Mouse (Mus musculus) frontal cortex, adult (tissue): ENCODE measurements at regions not wholly inside any gene's neighbourhood (a gene's known extent, or its start where the extent isn't known, plus 50 kb on each side); places are given as distances from the start of the nearest gene placed in this dataset.
A peak's percentile ranks its signal among the peaks of the same experiment; 100 is the strongest.

Source experiments
- ATAC-seq: cut with Nextera tagmentation; 2 replicates; pipeline ENCODE4 v1.9.2; 2017; ENCODE audit warnings: mild to moderate bottlenecking, moderate library complexity, mixed read lengths; ENCODE audit not compliant: low TSS enrichment

DNA sequence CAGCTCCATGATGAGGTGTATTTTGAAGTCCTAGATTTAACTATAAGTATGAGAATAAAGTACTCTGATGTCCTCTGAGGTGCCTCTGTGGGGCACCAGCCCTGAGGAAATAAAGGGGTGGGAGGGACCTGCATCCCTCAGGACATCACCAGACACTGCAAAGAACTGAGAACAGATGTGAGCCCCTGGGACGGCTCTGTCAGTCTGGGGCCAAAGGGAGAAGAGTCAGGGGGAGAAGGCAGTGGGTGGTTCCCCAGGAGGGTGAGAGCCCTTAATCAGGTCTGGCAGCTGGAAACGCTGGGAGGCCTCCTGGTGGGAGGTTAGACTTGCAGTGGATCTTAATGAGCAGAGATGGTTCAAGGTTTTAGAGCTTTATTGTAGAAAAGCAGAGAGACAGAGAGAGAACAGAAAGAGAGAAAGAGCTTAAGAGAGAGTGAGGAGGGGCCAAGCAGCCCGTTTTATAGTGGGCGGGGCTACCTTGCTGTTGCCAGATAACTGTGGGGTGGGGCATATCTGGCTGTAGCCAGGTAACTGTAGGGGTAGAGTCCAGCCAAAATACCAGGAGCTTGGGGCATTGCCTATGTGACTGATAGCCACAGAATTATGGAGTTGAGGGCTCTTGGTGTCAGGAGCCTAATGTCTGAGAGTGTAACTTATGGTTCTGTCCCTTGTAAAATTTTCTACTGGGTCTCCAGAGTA lies 97.3 kb upstream of the Tmtc4 start:
- ATAC-seq = no peak

DNA sequence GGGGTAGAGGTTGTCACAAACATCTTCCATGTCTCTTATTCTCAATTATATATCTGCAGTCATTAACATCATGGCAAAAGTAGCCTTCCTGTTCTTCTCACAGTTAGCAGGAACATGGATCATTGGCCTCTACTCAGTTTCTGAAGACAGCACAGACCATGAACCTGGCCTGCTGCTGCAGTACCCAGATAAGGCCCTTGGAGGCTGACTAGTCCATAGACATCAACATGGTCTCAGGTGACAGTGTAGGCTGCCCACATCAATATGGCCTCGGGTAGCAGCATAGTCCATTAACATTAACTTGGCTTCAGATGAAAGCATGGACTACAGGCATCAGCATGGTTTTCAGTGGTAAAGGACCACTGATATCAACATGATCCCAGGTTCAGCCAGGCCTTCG lies 95.9 kb upstream of the Tmtc4 start:
- ATAC-seq = no peak

DNA sequence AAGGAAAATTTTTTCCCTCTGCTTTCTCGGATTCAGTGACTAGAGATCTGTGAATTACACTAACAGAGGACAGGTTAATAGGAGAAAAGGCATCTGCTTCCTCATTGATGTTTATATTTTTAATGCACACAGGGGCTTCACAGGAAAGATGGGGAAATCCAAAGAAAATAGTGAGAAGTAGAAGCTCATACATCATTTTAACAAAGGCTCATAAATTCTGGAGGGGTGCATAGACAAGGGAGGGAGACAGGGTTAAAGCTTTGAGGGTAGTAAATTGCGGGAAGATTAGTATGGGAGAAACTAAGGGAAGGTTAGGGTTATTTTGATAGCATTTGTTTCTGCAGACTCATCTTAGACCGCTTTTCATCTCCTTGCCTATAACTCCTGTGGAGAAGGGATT lies 95.0 kb upstream of the Tmtc4 start:
- no peak for ATAC-seq

DNA sequence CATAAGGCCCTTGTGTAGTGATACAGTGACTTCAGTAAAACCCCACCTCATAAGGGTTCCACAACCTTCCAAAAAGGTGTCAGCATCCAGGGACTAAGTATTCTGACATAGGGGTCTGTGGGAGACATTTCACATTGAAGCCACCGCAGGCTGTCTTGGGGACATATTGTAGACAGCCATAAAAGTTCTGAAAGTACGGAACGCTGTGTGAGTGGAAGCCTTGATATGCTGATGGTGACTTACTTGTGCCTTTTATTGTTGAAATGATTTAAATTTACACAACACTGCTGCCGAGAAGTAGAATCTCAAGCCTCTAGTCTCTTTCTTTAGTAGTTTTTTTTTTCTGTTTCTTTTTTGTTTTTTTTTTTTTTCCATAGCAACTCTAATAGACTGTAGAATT lies 82.5 kb upstream of the Tmtc4 start:
- ATAC-seq = no peak

DNA sequence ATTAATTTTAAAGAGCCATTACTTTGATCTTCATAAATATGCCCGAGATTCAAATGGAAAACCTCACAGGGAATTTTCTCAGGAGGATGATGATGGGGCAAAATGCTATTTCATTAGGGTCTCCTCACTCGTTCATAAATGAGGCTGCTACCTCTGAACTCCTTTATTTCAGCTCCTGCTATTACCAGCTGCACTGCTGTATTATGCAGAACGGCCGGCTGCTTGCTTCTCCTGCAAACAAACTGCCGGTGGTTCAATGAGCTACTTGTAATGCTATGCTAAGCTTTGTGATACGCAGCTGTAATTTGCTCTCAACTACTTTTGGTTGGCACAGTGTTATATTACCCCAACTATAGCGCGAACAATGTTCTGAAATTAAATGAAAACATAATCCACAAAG lies 81.7 kb upstream of the Tmtc4 start:
- ATAC-seq = no peak

DNA sequence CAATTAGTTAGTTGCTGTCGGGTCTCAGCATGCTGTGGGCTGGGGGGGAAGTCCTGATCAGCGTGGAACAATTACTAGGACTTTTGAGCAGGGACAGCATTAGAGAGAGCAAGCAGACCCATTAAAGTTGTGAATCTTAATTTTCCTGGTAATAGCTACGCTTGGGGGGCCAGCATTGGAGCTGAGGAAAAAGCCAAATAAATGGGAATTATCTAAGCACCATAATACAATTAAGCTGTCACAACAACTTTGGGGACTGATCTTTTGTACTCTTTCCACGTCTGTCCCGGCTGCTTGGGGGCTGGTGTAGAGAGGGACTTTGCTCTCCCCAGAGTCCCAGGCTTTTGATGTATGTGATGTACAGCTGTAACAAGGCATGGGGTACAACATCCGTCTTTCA lies 81.3 kb upstream of the Tmtc4 start:
- no peak for ATAC-seq

DNA sequence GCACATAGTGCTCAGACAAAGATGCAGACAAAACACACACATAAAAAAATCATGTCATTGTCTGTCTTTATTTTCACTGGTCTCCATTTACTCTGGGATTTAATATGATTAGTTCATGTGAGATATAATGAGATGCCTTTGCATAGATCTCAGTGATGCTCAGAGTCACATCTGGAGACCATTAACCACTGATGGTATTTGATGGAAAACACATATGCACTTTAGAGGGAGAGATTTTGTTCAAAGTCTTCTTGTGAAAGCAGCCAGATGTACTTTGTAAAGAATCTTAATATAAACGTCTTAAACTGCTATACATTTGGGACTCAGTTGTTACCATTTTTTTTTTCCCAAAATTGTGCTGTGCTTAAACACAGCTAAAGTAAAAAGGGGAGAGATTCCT lies 79.1 kb upstream of the Tmtc4 start:
- ATAC-seq = no peak

DNA sequence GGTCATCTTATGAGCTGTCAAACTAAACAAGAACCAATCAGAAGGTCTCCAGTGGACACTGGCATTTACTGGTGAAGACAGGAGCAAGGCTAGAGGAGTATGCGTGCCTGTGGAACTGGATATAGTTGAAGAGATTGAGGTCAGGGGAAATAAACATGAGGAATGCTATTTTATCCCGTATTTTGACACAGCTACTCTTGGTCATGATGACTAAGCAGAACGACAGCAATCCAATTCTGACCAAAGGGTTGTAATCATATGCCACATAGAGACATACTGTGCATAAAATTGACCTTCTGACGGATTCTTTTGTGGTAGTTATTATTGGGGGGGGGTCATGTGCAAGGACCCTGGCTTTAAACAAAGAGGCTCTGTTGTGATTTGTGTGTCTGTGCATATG lies 73.1 kb upstream of the Tmtc4 start:
- ATAC-seq = no peak

DNA sequence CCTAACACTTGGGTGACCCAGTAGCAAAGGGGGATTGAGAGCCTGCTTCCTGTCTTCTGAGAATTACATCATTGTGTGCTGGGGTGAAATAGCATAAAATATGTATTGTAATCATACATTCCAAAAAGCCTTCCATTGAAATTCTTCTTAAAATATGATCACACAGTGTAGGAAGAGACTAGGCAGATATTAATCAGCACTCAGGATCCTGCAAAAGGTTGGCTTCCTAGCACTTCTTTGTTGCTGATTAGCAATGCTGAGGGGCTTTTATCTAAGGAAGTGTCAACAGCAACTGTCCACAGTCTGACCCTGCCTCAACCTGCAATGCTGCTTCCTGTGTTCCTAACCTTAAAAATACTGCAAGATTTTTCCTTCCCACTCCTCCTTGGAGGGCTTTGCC lies 64.6 kb upstream of the Tmtc4 start:
- ATAC-seq = no peak

DNA sequence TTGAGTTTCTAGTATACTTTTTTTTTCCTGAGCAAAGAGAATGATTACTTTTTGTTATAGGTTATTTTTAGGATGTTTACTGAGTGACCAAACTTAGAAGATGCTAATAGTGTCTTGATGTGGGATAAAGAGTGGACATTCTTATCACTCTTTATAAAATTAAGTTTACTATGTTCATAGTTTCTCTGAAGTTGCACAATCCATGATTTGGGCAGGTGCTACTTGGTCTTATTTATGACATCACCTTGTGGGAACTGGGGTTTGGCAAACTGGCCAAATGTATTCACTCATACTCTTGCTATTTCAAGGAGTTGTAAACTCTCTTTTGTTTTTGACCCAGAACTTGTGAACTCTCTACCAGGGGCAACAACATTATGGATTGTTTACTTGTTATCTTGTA lies 56.2 kb upstream of the Tmtc4 start:
- ATAC-seq = no peak

DNA sequence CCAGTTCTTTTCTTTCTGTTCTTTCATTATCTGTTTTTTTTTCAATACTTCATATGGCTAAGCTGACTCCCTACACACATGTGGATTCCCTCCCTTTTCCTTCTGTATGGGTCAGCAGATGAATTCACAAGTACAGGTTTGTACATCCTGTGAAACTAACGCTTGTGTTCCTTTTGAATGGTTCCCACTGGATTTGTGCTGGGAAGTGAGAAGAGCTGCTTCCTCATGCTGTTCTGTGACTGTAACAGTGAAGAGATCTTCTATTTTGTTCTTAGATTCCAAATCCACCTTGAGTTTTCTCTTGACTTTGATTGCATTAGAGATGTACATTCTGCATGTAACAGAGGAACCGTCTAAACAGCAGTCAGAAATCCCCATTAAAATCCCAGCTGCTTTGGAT lies 53.6 kb upstream of the Tmtc4 start:
- peak; percentile 64 for ATAC-seq
